Mouse (Mus musculus): ENCODE results near the gene Swt1.
A peak's percentile ranks its signal among the peaks of the same experiment; 100 is the strongest.
"Not testable (repeated sequence)": the region's sequence is repeated elsewhere in the genome, so short reads cannot be mapped to it uniquely, and the experiment has no call there.

The Swt1 gene

DNA sequence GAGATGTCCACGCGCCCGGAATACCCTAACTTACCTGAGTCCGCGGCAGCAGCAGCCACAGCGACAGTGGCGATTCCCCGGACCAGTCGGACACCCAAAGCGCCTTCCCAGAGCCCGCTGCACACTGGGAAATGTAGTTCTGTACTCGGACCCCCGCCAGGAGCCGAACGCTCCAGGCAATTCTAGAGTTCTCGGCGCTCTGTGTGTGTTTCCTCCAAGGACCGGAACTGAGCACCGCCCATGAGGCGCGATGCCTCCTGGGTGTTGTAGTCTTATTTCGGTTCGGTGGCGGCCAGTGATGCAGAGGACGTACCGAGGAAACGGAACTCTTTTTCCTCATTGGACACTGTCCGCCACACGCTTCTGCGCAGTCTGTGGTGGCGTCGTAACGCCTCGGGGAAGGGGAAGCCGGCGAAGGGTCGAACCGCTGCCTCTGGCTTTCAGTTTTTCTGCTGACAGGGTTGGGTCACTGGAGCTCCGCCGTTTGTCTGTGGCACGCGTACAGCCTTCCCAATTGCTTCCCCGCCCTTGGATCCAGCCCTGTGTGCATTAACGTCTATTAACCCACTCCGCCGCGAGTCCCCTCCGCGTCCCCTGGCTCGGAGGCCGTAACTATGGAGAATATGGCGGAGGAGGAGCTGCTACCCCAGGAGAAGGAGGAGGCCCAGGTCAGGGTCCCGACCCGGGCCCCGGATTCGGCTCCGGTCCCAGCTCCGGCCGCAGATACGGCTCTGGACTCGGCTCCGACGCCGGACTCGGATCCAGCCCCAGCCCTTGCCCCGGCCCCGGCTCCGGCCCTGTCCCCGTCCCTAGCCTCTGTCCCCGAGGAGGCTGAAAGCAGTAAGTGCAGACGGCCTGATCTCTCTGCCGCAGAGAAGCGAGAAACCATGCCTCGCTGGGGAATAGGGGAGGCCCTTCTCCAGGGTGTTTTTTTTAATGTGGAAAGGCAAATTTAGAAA lies at the start of gene Swt1, which contains the start of gene Trmt1l:
Swt1 (minus strand) TSS at position 193 of the 959 bp plus-strand sequence.
Trmt1l (plus strand) TSS at position 280 of the 959 bp plus-strand sequence.
- DNase-seq (ENCODE audit: extremely low spot score, low read depth, low spot score) = peak; percentile 98

- not testable (repeated sequence) for DNase-seq (ENCODE audit: extremely low spot score, low read depth, low spot score)
Measured at GRCm38 (mm10) chr1:151472386-151472785, 44.1 kb upstream of the Swt1 start.

DNA sequence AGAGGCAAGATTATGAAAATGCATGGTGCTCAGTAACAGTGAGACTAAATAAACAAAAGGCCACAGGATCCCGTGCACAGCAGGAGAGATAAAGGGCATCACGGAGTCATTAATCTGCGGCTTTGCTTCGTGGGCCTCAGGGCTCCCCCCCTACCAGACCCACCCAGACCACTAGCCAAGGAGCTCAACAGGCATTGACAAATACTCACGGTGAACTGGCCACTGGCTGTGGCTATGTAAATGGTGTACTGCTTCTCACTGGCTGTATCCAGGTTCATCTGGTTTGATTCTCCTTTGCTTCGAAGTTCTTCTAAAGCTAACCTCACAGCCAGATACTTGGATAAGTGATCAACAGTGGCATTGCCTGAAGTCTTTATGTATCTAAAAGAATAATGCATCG lies 43.2 kb upstream of the Swt1 start:
- DNase-seq (ENCODE audit: extremely low spot score, low read depth, low spot score) = no peak

DNA sequence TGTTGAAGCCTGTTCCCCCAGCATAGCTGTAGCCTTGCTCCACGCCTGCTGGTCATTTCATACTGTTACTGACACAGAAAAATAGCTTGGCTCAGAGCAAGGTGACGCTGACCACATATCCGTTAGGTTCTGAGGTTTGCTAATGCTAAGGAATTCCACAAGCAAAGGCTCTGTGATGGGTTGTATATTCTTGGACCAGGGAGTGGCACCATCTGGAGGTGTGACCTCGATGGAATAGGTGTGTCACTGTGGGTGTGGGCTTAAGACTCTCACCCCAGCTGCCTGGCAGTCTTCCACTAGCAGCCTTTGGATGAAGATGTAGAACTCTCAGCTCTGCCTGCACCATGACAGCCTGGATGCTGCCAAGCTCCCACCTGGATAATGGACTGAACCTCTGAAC lies 38.3 kb upstream of the Swt1 start:
- no peak for DNase-seq (ENCODE audit: extremely low spot score, low read depth, low spot score)

DNA sequence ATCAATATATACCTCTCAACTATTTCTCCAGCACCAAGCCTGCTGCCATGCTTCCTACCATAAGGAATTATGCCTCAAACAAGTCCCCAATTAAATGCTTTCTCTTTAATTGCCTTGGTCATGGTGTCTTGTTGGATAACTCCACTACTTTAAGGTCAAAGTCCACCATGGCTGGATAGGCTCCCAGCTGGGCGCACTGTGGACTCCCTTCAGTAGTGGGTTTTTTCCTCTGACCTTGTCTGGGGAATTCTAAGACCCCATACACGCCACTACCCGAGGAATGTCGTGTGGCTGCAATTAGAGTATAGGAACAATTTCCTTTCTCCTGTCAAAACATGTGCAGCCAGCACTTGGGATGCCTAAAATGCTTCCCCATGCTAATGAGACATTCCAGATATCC lies 36.7 kb upstream of the Swt1 start:
- peak; percentile 26 for DNase-seq (ENCODE audit: extremely low spot score, low read depth, low spot score)

DNA sequence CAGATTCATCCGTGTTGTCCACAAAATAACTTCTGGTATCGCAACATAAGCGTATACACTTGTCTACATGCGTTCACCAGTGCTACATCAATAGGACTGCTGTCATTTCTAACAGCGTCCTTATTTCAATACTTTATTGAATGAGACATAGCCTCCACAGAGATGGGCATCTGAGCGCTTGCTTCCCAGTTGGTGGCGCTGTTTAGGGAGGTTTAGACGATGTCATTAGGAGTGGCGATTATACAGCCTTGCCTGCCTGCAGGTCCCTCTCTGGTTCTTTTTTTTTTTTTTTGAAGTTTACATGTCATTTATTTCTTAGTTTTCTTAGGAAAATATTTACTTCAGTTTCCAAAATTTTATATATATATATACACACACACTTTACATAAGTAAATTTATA lies 33.0 kb upstream of the Swt1 start:
- no peak for DNase-seq (ENCODE audit: extremely low spot score, low read depth, low spot score)

- DNase-seq (ENCODE audit: extremely low spot score, low read depth, low spot score) = no peak
Measured at GRCm38 (mm10) chr1:151457087-151457486, 28.8 kb upstream of the Swt1 start.

GRCm38 (mm10) chr1:151451946-151452345 lies 23.7 kb upstream of the Swt1 start:
- DNase-seq (ENCODE audit: extremely low spot score, low read depth, low spot score) = no peak

- no peak for DNase-seq (ENCODE audit: extremely low spot score, low read depth, low spot score)
Measured at GRCm38 (mm10) chr1:151450851-151451250, 22.6 kb upstream of the Swt1 start.

DNA sequence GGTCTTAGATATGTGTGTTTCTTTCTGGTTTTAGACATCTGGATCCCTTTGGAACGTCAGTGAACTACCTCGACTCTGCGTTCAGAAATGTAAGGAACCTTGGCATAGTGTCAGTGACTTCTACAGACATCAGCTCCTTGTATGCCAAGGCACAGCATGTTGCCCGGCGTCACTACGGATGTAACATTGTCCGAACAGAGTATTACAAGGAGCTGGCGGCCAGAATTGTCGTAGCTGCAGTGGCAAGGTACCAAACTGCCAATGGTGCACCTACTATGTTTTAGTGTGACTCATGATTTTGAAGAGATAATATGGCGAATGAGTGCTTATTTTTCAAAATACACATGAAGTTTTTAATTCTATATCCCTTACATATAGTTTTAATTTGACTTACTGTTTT lies 21.6 kb upstream of the Swt1 start:
- DNase-seq (ENCODE audit: extremely low spot score, low read depth, low spot score) = no peak

- DNase-seq (ENCODE audit: extremely low spot score, low read depth, low spot score) = no peak
Measured at GRCm38 (mm10) chr1:151435431-151435830, 7.2 kb upstream of the Swt1 start.

DNA sequence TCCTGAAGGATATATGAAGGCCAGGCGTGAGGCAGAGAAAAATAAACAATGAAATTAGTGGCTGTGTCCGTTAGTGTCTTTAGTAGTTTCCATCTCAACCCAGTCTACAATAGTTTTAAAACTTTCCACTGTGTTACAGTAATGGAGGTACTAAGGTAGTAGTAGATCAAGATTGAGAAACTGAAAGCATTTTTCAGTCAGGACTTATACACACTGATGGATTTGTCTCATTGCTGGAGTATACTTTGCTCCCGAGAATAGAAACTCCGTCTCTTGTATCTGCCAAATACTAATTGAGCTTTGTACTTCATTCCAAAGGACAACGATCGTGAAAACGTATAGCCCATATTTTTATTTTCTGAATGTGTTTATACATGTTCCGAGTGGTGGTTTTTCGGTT lies 1.1 kb upstream of the Swt1 start:
- no peak for DNase-seq (ENCODE audit: extremely low spot score, low read depth, low spot score)

GRCm38 (mm10) chr1:151427888-151428262 lies 380 bp downstream of the Swt1 start:
- DNase-seq (ENCODE audit: extremely low spot score, low read depth, low spot score) = no peak

GRCm38 (mm10) chr1:151426947-151427600 lies 1.2 kb downstream of the Swt1 start:
- no peak for DNase-seq (ENCODE audit: extremely low spot score, low read depth, low spot score)

DNA sequence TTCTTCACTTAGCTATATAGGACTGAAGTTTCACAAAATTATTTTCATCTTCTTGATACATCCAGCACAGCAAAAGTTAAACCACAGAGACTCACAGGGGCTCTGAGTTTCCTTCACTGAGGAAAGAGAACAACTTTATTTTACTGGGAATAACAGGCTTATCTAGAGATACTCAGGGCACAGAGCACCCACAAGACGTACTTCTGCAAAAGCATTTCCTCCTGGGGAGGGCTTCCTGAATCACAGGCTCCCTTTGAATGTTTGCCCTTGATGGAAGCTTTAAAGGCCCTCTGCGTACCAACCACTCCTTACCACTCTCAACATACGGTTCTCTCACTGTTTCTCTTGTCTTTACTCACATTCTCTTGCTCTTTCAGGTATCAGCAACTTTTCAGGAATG lies 6.1 kb downstream of the Swt1 start:
- no peak for DNase-seq (ENCODE audit: extremely low spot score, low read depth, low spot score)

GRCm38 (mm10) chr1:151409827-151410226 lies 18.4 kb downstream of the Swt1 start:
- no peak for DNase-seq (ENCODE audit: extremely low spot score, low read depth, low spot score)

GRCm38 (mm10) chr1:151390029-151390428 lies 38.2 kb downstream of the Swt1 start:
- DNase-seq (ENCODE audit: extremely low spot score, low read depth, low spot score) = no peak

DNA sequence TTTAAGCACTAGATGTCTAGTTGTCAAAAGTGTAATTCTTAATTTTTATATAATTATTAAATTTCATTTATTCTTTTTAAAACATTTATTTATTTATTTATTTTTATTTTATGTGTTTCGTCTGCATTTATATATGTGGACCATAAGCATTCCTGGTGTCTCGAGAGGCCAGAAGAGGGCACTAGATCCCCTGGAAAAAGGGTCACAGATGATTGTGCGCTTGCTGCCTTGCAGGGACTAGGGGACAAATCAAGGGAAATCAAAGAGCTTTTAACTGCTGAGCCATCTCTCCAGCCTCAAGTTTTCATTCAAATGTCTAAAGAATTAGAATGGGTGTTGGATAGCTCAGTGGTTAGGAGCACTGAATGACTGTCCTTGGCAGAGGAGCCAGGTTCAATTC lies 50.9 kb downstream of the Swt1 start:
- no peak for DNase-seq (ENCODE audit: extremely low spot score, low read depth, low spot score)

- DNase-seq (ENCODE audit: extremely low spot score, low read depth, low spot score) = no peak
Measured at GRCm38 (mm10) chr1:151372823-151373222, 55.4 kb downstream of the Swt1 start.

DNA sequence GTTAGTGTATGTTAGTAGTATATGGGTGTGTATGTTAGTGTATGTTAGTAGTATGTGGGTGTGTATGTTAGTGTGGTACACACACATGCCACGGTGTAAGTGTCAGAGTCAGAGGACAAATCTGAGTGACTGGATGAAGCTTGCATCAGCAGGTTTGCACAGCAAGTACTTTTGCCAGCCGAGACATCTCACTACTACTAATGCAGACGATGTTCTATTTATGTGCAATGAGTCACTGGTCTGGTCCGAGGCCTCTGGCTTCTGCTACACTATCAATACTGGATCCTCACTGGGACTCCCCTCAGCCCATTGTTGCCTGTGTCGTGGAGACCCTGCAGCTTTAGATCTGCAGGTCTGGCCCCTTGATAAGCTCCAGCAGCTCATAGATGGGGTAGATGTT lies 56.7 kb downstream of the Swt1 start:
- no peak for DNase-seq (ENCODE audit: extremely low spot score, low read depth, low spot score)

DNA sequence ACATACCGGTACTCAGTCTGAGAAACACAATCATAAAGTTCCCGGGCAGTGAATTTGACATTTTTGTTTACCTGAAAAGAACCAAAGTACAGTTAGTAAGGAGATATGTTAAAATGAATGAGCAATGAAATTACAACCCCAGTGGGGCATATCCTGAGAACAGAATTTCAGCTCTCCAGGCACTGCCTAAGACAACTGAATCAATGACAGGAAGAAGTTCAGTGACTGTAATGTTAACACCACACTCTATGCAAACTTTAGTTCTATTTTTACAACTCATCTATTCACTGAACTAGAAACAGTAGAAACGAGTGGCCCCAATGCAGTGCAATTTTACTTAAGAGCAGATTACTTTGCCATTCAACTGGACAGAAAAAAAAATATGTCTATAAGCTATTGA lies 57.7 kb downstream of the Swt1 start:
- no peak for DNase-seq (ENCODE audit: extremely low spot score, low read depth, low spot score)

DNA sequence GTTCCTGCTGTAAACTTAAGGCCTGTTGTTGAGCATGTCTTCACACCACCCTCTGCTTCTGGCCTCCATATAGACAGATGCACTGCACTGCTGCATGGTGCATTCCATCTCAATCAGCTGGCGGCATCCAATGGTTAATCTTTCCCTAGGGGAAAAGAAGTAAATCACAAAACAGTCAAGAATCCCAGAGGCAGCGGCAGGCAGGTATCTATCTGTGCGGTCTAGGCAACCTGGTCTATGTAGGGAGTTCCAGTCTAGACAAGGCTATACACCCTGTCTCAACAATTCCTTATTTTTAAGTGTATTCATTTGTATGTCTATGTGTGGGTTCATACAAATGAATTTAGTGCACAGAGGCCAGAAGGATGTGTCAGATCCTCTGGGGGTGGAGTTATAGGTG lies 59.8 kb downstream of the Swt1 start:
- DNase-seq (ENCODE audit: extremely low spot score, low read depth, low spot score) = no peak

Data from hindlimb bud, embryonic 11.5 days (tissue).